ENCODE assay signal across 8 mouse cellular contexts in the genomic region with DNA sequence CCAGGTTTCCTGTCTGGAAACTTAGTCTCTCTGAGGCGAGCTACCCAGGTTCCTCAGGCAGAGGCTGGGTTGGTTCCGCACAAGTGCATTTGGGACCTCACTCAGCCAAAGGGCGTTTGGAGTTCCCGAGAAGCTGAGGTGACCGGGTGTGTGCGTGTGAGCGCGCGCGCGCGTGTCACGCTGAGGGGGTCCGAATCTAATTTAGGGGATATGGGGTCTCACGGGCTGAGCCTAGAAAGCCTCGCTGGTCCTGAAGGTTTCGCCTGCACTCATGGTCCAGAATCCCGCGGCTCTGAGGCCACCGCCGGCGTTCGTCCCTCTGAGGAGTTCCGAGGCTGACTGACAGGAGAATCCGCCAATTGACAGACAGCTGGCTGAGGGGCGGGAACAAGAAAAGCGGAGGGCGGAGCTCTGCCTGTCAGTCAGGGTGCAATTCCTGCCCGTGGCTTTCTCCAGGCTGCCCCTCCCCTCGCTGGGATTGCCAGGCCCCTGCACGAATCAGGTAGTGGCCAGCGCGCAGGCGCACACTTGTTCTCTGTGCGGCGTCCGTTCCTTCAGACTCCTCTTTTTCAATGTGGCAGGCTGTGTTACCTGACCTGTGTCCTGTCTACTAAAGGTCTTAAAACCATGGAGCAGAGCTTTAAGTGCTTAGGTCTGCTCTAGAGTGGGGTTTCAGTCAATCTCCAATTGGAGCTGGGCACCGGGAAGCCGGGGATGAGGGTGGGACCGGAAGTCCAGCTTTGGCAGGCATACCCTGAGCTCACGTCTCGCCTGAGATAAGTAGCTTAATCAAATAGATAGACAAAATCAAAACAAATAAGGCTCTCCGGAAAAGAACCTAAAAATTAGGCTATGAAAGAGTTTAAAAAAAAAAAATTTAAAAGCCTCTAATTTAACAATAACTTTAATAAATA. TPM values are rescaled to one million over a fixed set of nuclear protein-coding genes. Genes with fewer than 3 reads are reported as not detected.
DNase-seq lines count a peak whose midpoint lies in the region; ATAC-seq lines count a peak whose summit lies in the region.

TSS of gene Prdm9 (minus strand) at position 341 of the 914 bp plus-strand sequence.

- H3K27me3 ChIP-seq in forebrain, embryonic 14.5 days (replicated peaks; ENCODE audit: control insufficient read depth, insufficient read depth, low read length) = no peaks in the 10 kb centered on the region
- no peaks in the 10 kb centered on the region for H3K27me3 ChIP-seq in neural tube, embryonic 15.5 days (replicated peaks)

- peak within 1 kb of the TSS; percentile 80 for H3K9ac ChIP-seq in forebrain, embryonic 14.5 days (ENCODE audit: low read length)
- peak within 1 kb of the TSS; percentile 61 for H3K9ac ChIP-seq in neural tube, embryonic 15.5 days (replicated peaks)

- peak within 1 kb of the TSS; percentile 88 for H3K4me2 ChIP-seq in forebrain, embryonic 14.5 days (ENCODE audit: low read length)
- H3K4me2 ChIP-seq in neural tube, embryonic 15.5 days = peak within 1 kb of the TSS; percentile 85

- peak; percentile 98 for DNase-seq in ES-CJ7 (ENCODE audit: low read depth, low spot score)
- peak; percentile 100 for DNase-seq in cerebellum, adult 11 months
- peak; percentile 99 for DNase-seq in forebrain, embryonic 14.5 days (ENCODE audit: low spot score)
- peak; percentile 99 to 100 for DNase-seq in heart, postnatal 14 days
- DNase-seq in layer of hippocampus, adult 11-12 months (ENCODE audit: low spot score) = peak; percentile 100
- peak; percentile 99 to 100 for DNase-seq in lung, adult 18-20 months
- DNase-seq in testis, postnatal 14 days (ENCODE audit: low spot score) = peak; percentile 98

- intact Hi-C loops in heart, postnatal 14 days (cut with DNase I) = no loop called here

- H3K27ac ChIP-seq in forebrain, embryonic 14.5 days (ENCODE audit: low read depth, low read length) = peak within 1 kb of the TSS; percentile 92
- peak within 1 kb of the TSS; percentile 97 for H3K27ac ChIP-seq in neural tube, embryonic 15.5 days (replicated peaks)

- H3K9me3 ChIP-seq in forebrain, embryonic 14.5 days (replicated peaks; ENCODE audit: control insufficient read depth, low read length) = no peaks in the 10 kb centered on the region
- H3K9me3 ChIP-seq in neural tube, embryonic 15.5 days (replicated peaks) = no peaks in the 10 kb centered on the region

- WGBS in forebrain, embryonic 14.5 days = under 1% methylated on average over 43 of the region's 43 CpGs
- WGBS in neural tube, embryonic 15.5 days = under 1% methylated on average over 43 of the region's 43 CpGs

- H3K4me3 ChIP-seq in forebrain, embryonic 14.5 days (ENCODE audit: low read depth, low read length) = peak within 1 kb of the TSS; percentile 49
- peak within 1 kb of the TSS; percentile 68 for H3K4me3 ChIP-seq in neural tube, embryonic 15.5 days (replicated peaks)

- ATAC-seq in forebrain, embryonic 14.5 days = peak; percentile 99
- ATAC-seq in neural tube, embryonic 15.5 days (ENCODE audit: low FRiP score) = peak; percentile 99

- peaks cover 4% of the 10 kb centered on the region; the same call in 1 of the 2 replicates for H3K4me1 ChIP-seq in forebrain, embryonic 14.5 days (ENCODE audit: control insufficient read depth, insufficient read depth, low read length)
- H3K4me1 ChIP-seq in neural tube, embryonic 15.5 days = peaks cover 8% of the 10 kb centered on the region

- H3K36me3 ChIP-seq in forebrain, embryonic 14.5 days (ENCODE audit: control insufficient read depth, insufficient read depth, low read length) = no peaks in the 10 kb centered on the region
- no peaks in the 10 kb centered on the region for H3K36me3 ChIP-seq in neural tube, embryonic 15.5 days

RNA-seq across cellular contexts. Expression of gene Prdm9, which starts in this region (rescaled TPM):
- polyA plus RNA-seq in forebrain, embryonic 14.5 days (2014; fragmentation: Nextera tagmentation; extraction: Ambion mirVana) = 0.77 TPM in 2 replicates
- 1 to 10 TPM; 2.8 to 3.0 TPM for total RNA-seq in heart, postnatal 14 days (2021)
- polyA plus RNA-seq in neural tube, embryonic 15.5 days (2015; fragmentation: Nextera tagmentation; extraction: Ambion mirVana) = 1.8 and 2.3 TPM in 2 replicates

Comparison
In these comparisons a context has a peak if more than half of its experiments do, and no peak if none do; other contexts are left out.
1. Peak in every context shown above with its lines: DNase-seq, ATAC-seq, H3K4me3 ChIP-seq and H3K27ac ChIP-seq.
2. Peak in DNase-seq, ATAC-seq, H3K4me3 ChIP-seq, H3K27ac ChIP-seq, H3K9ac ChIP-seq and H3K4me2 ChIP-seq in forebrain, embryonic 14.5 days; RNA of the gene not detected or under 1 TPM.